9 mouse cellular contexts compared by ENCODE assay signal in genomic region chr4:150098880-150099279, GRCm38 (mm10). TPM values are rescaled to one million over a fixed set of nuclear protein-coding genes. Genes with fewer than 3 reads are reported as not detected.
DNase-seq lines count a peak whose midpoint lies in the region; ATAC-seq lines count a peak whose summit lies in the region.
"Had no signal": no experiment of that assay in that cellular context is flagged by ENCODE, and none has a peak within 500 bp of the region (broad histone marks: within the 10 kb centered on the region; RNA-seq: fewer than 3 reads in every experiment).

No protein-coding gene starts in this region.

- no peaks in the 10 kb centered on the region for H3K9me3 ChIP-seq in intestine, embryonic 14.5 days (ENCODE audit: control insufficient read depth, low read length)
- no peaks in the 10 kb centered on the region for H3K9me3 ChIP-seq in intestine, embryonic 15.5 days
- H3K9me3 ChIP-seq in embryonic facial prominence, embryonic 11.5 days (replicated peaks; ENCODE audit: control insufficient read depth, low read length): no peaks in the 10 kb centered on the region
- H3K9me3 ChIP-seq: midbrain, embryonic 12.5 days had no signal

- 17% methylated on average over 10 of the region's 10 CpGs for WGBS in intestine, embryonic 14.5 days
- 18% methylated on average over 10 of the region's 10 CpGs for WGBS in intestine, embryonic 15.5 days
- 17% methylated on average over 10 of the region's 10 CpGs for WGBS in embryonic facial prominence, embryonic 11.5 days

- intact Hi-C loops in heart, postnatal 10 days (cut with DNase I): loop anchor here (1.0 to 5.0 kb wide), 2 partner anchors 64 to 292 kb away; no protein-coding TSS in a partner anchor

- H3K27ac ChIP-seq in intestine, embryonic 14.5 days (ENCODE audit: low read depth): no peak overlapping the region
- H3K27ac ChIP-seq in intestine, embryonic 15.5 days: no peak overlapping the region
- H3K27ac ChIP-seq in embryonic facial prominence, embryonic 11.5 days (replicated peaks; ENCODE audit: low read depth, low read length): no peak overlapping the region
- H3K27ac ChIP-seq: midbrain, embryonic 12.5 days had no signal

- H3K4me1 ChIP-seq in intestine, embryonic 14.5 days (replicated peaks; ENCODE audit: control insufficient read depth, insufficient read depth, low read length): peaks cover 9% of the 10 kb centered on the region
- H3K4me1 ChIP-seq in intestine, embryonic 15.5 days (replicated peaks): peaks cover 11% of the 10 kb centered on the region
- peaks cover 8% of the 10 kb centered on the region for H3K4me1 ChIP-seq in embryonic facial prominence, embryonic 11.5 days (ENCODE audit: control insufficient read depth, insufficient read depth, low read length)

- no peak for ATAC-seq in intestine, embryonic 14.5 days (replicated peaks; ENCODE audit: low FRiP score, low TSS enrichment, low read depth)
- no peak for ATAC-seq in intestine, embryonic 15.5 days
- ATAC-seq in embryonic facial prominence, embryonic 11.5 days (replicated peaks; ENCODE audit: insufficient number of reproducible peaks, low FRiP score, low TSS enrichment, low read depth): no peak
- peak; percentile 79 for ATAC-seq in megakaryocyte, adult 5-6 weeks (ENCODE audit: poor library complexity, severe bottlenecking)

- H3K4me3 ChIP-seq in intestine, embryonic 14.5 days (ENCODE audit: low read depth, low read length): no peak overlapping the region
- no peak overlapping the region for H3K4me3 ChIP-seq in intestine, embryonic 15.5 days (replicated peaks)
- H3K4me3 ChIP-seq in embryonic facial prominence, embryonic 11.5 days (ENCODE audit: low read depth, low read length): no peak overlapping the region
- H3K4me3 ChIP-seq: midbrain, embryonic 12.5 days had no signal

- H3K9ac ChIP-seq in intestine, embryonic 14.5 days (ENCODE audit: low read length): no peak overlapping the region
- H3K9ac ChIP-seq in intestine, embryonic 15.5 days: no peak overlapping the region
- no peak overlapping the region for H3K9ac ChIP-seq in embryonic facial prominence, embryonic 11.5 days (replicated peaks; ENCODE audit: low read length)
- H3K9ac ChIP-seq: midbrain, embryonic 12.5 days had no signal

- no peak overlapping the region for H3K4me2 ChIP-seq in intestine, embryonic 14.5 days (ENCODE audit: low read length)
- H3K4me2 ChIP-seq in intestine, embryonic 15.5 days (replicated peaks): no peak overlapping the region
- H3K4me2 ChIP-seq in embryonic facial prominence, embryonic 11.5 days (ENCODE audit: low read depth, low read length): no peak overlapping the region
- H3K4me2 ChIP-seq: midbrain, embryonic 12.5 days had no signal

- H3K27me3 ChIP-seq in intestine, embryonic 14.5 days (replicated peaks; ENCODE audit: control insufficient read depth, insufficient read depth, low read length): no peaks in the 10 kb centered on the region; the same call in 1 of the 2 replicates
- no peaks in the 10 kb centered on the region for H3K27me3 ChIP-seq in intestine, embryonic 15.5 days (replicated peaks)
- no peaks in the 10 kb centered on the region for H3K27me3 ChIP-seq in embryonic facial prominence, embryonic 11.5 days (ENCODE audit: control insufficient read depth, insufficient read depth, low read length)

- peak; percentile 76 for DNase-seq in intestine, embryonic 14.5 days (ENCODE audit: low spot score)
- DNase-seq in adrenal gland, postnatal 36 days: peak; percentile 47 to 71
- peak; percentile 87 for DNase-seq in embryonic facial prominence, embryonic 11.5 days (ENCODE audit: low spot score)
- peak; percentile 83 to 90 for DNase-seq in heart, postnatal 10 days
- peak; percentile 52 for DNase-seq in layer of hippocampus, adult 9-11 months
- peak; percentile 34 for DNase-seq in right cerebral cortex, postnatal 14 days

- H3K36me3 ChIP-seq in intestine, embryonic 14.5 days (ENCODE audit: control insufficient read depth, insufficient read depth, low read length): no peaks in the 10 kb centered on the region
- H3K36me3 ChIP-seq in intestine, embryonic 15.5 days: no peaks in the 10 kb centered on the region
- H3K36me3 ChIP-seq in embryonic facial prominence, embryonic 11.5 days (replicated peaks; ENCODE audit: control insufficient read depth, insufficient read depth, low read depth, low read length): no peaks in the 10 kb centered on the region
- H3K36me3 ChIP-seq: midbrain, embryonic 12.5 days had no signal

RNA-seq across cellular contexts. Expression of gene Gpr157, which starts 11.7 kb away (rescaled TPM):
- 0.42 and 0.44 TPM in 2 replicates for polyA plus RNA-seq in intestine, embryonic 14.5 days (2014; fragmentation: Nextera tagmentation; extraction: Ambion mirVana)
- polyA plus RNA-seq in intestine, embryonic 15.5 days (2015; fragmentation: Nextera tagmentation; extraction: Ambion mirVana): 1.3 and 1.5 TPM in 2 replicates
- 1 to 10 TPM in 1 of 2 experiments, under 1 TPM in 1; 0.99 to 1.9 TPM for total RNA-seq in adrenal gland, postnatal 36 days (2021)
- polyA plus RNA-seq in embryonic facial prominence, embryonic 11.5 days (2014; fragmentation: Nextera tagmentation; extraction: Ambion mirVana): 0.18 and 0.28 TPM in 2 replicates
- 10 to 100 TPM; 23.5 to 24.2 TPM for total RNA-seq in heart, postnatal 10 days (2021)
- total RNA-seq in megakaryocyte, adult 5-6 weeks (2015): 1.0 and 1.9 TPM in 2 replicates
- total RNA-seq in megakaryocyte, adult 5-6 weeks (2017): 1.6 and 2.6 TPM in 2 replicates

RNA-seq across cellular contexts. Expression of gene Slc2a5, which starts 20.2 kb away (rescaled TPM):
- 1.3 and 1.9 TPM in 2 replicates for polyA plus RNA-seq in intestine, embryonic 14.5 days (2014; fragmentation: Nextera tagmentation; extraction: Ambion mirVana)
- 2.2 TPM in 2 replicates for polyA plus RNA-seq in intestine, embryonic 15.5 days (2015; fragmentation: Nextera tagmentation; extraction: Ambion mirVana)
- 1 to 10 TPM; 3.7 to 8.5 TPM for total RNA-seq in adrenal gland, postnatal 36 days (2021)
- polyA plus RNA-seq in embryonic facial prominence, embryonic 11.5 days (2014; fragmentation: Nextera tagmentation; extraction: Ambion mirVana): 0.90 and 1.4 TPM in 2 replicates
- under 1 TPM in 1 of 2 experiments, not detected in 1; 0.25 TPM for total RNA-seq in heart, postnatal 10 days (2021)
- total RNA-seq in megakaryocyte, adult 5-6 weeks (2015): not detected in 2 replicates
- total RNA-seq in megakaryocyte, adult 5-6 weeks (2017): 0.11 TPM in 1 of 2 replicates, not detected in the other

RNA-seq across cellular contexts. Expression of gene Slc2a7, which starts 49.9 kb away (rescaled TPM):
- not detected in 2 replicates for polyA plus RNA-seq in intestine, embryonic 14.5 days (2014; fragmentation: Nextera tagmentation; extraction: Ambion mirVana)
- polyA plus RNA-seq in intestine, embryonic 15.5 days (2015; fragmentation: Nextera tagmentation; extraction: Ambion mirVana): 0.30 and 0.63 TPM in 2 replicates
- not detected for total RNA-seq in adrenal gland, postnatal 36 days (2021)
- not detected in 2 replicates for polyA plus RNA-seq in embryonic facial prominence, embryonic 11.5 days (2014; fragmentation: Nextera tagmentation; extraction: Ambion mirVana)
- not detected for total RNA-seq in heart, postnatal 10 days (2021)
- not detected in 2 replicates for total RNA-seq in megakaryocyte, adult 5-6 weeks (2015)
- total RNA-seq in megakaryocyte, adult 5-6 weeks (2017): not detected in 2 replicates
- polyA plus RNA-seq: midbrain, embryonic 12.5 days had no signal

Comparison
In these comparisons a context has a peak if more than half of its experiments do, and no peak if none do; other contexts are left out.
1. DNase-seq: peak in every context shown above with its lines; median percentile 87 in embryonic facial prominence, embryonic 11.5 days; 86 in heart, postnatal 10 days; 76 in intestine, embryonic 14.5 days; 59 in adrenal gland, postnatal 36 days; 52 in layer of hippocampus, adult 9-11 months; 34 in right cerebral cortex, postnatal 14 days.
2. RNA of gene Gpr157, which starts 11.7 kb away (total RNA-seq): 23.5 to 24.2 TPM in heart, postnatal 10 days; 1.0 to 2.6 TPM in megakaryocyte, adult 5-6 weeks and 0.99 to 1.9 TPM in adrenal gland, postnatal 36 days; every median in the first group is over 4 times any median in the second.